Mouse (Mus musculus) kidney, embryonic 15.5 days (tissue): ENCODE data around the gene Snip1. TPM values are rescaled to one million over a fixed set of nuclear protein-coding genes. Genes with fewer than 3 reads are reported as not detected.

Experiments
- ATAC-seq: fragments of 200-750 bp; cut with Nextera tagmentation; replicated peaks from 2 replicates; pipeline ENCODE4 v1.8.0; 2017; ENCODE audit warnings: moderate TSS enrichment; ENCODE audit not compliant: low FRiP score
- H3K27ac ChIP-seq: fragments of 300-500 bp; sonication (generic); 2 replicates; pipeline ENCODE4 v1.5.1; 2015; ENCODE audit warnings: mild to moderate bottlenecking, inconsistent platforms
- H3K27me3 ChIP-seq: fragments of 300-500 bp; sonication (generic); 2 replicates; pipeline ENCODE4 v1.6.1; 2015; ENCODE audit warnings: inconsistent platforms
- H3K36me3 ChIP-seq: fragments of 300-500 bp; sonication (generic); 2 replicates; pipeline ENCODE4 v1.6.1; 2015; ENCODE audit warnings: inconsistent platforms
- H3K4me1 ChIP-seq: fragments of 300-500 bp; sonication (generic); 2 replicates; pipeline ENCODE4 v1.6.1; 2015; ENCODE audit warnings: inconsistent platforms
- H3K4me2 ChIP-seq: fragments of 300-500 bp; sonication (generic); 2 replicates; pipeline ENCODE4 v1.6.1; 2015; ENCODE audit warnings: moderate library complexity, mild to moderate bottlenecking, inconsistent platforms
- H3K4me3 ChIP-seq: fragments of 300-500 bp; sonication (generic); replicated peaks from 2 replicates; pipeline ENCODE4 v1.5.1; 2015; ENCODE audit warnings: mild to moderate bottlenecking, inconsistent platforms
- H3K9ac ChIP-seq: fragments of 300-500 bp; sonication (generic); 2 replicates; pipeline ENCODE4 v1.6.1; 2015; ENCODE audit warnings: mild to moderate bottlenecking, inconsistent platforms
- H3K9me3 ChIP-seq: fragments of 300-500 bp; sonication (generic); replicated peaks from 2 replicates; pipeline ENCODE4 v1.6.1; 2016; ENCODE audit warnings: inconsistent platforms
- WGBS: fragments of 180-500 bp; shearing (Covaris S2); methylation state at CpG from one replicate; pipeline ENCODE4 v1.1.7; 2015; ENCODE audit warnings: mixed read lengths; 5-methylcytosine and 5-hydroxymethylcytosine counted together
- polyA plus RNA-seq: library from polyadenylated mRNA; unstranded; fragments of >200 nt; fragmentation: Nextera tagmentation; extraction: Ambion mirVana; gene quantifications from 2 replicates; pipeline ENCODE4 v1.2.1, GENCODE M21; 2015

Snip1 gene
- 29.0 and 31.0 TPM in 2 replicates for polyA plus RNA-seq

- peaks cover 4% of the 10 kb centered on the region; the same call in 1 of the 2 replicates for H3K27me3 ChIP-seq
- no peaks in the 10 kb centered on the region for H3K9me3 ChIP-seq
- H3K4me3 ChIP-seq, result peak within 1 kb of the TSS; percentile 94
- peaks cover 35% of the 10 kb centered on the region for H3K36me3 ChIP-seq
- WGBS, result under 1% methylated on average over 78 of the region's 78 CpGs
- peaks cover 23% of the 10 kb centered on the region for H3K4me1 ChIP-seq
- ATAC-seq, result peak; percentile 92
- peak within 1 kb of the TSS; percentile 81 for H3K9ac ChIP-seq
- peak within 1 kb of the TSS; percentile 79 for H3K27ac ChIP-seq
- H3K4me2 ChIP-seq, result peak within 1 kb of the TSS; percentile 80
These were observed at the start of gene Snip1 for GRCm38 (mm10) chr4:125066490-125067370. Gene Snip1, plus strand, starts transcription at chr4:125066672.

GRCm38 (mm10) chr4:125017431-125017830, 49.0 kb upstream of the Snip1 start:
- ATAC-seq, result no peak
- Histone ChIP-seq H3K4me1 (no peaks in the 10 kb centered on the region), H3K36me3 (no peaks in the 10 kb centered on the region), H3K4me3 (no peak overlapping the region), H3K27ac (no peak overlapping the region), H3K9ac (no peak overlapping the region), H3K4me2 (no peak overlapping the region), H3K9me3 (no peaks in the 10 kb centered on the region), H3K27me3 (peaks cover 8% of the 10 kb centered on the region)
- WGBS, result 79% methylated on average over 11 of the region's 11 CpGs

- H3K9me3 ChIP-seq, result no peaks in the 10 kb centered on the region
- no peak for ATAC-seq
- H3K27me3 ChIP-seq, result peaks cover 3% of the 10 kb centered on the region; the same call in 1 of the 2 replicates
- no peak overlapping the region for H3K4me2 ChIP-seq
- no peak overlapping the region for H3K9ac ChIP-seq
- no peak overlapping the region for H3K27ac ChIP-seq
- no peaks in the 10 kb centered on the region for H3K36me3 ChIP-seq
- no peak overlapping the region for H3K4me3 ChIP-seq
- H3K4me1 ChIP-seq, result no peaks in the 10 kb centered on the region
- 32% methylated on average over 11 of the region's 11 CpGs for WGBS
These were observed 45.5 kb upstream of the Snip1 start for GRCm38 (mm10) chr4:125020780-125021538.

- Histone ChIP-seq H3K27ac (peak overlapping the region; percentile 14; the same call in 1 of the 2 replicates), H3K27me3 (0 out of 2 replicates have a peak, but pooled peaks cover 5% of the 10 kb centered on the region), H3K36me3 (peaks cover 14% of the 10 kb centered on the region), H3K9me3 (no peaks in the 10 kb centered on the region), H3K4me1 (peaks cover 17% of the 10 kb centered on the region), H3K9ac (peak overlapping the region; percentile 67), H3K4me3 (peak overlapping the region; percentile 61), H3K4me2 (peak overlapping the region; percentile 70)
- ATAC-seq, result peak; percentile 98
- 1% methylated on average over 50 of the region's 50 CpGs for WGBS
These were observed 36.4 kb upstream of the Snip1 start for GRCm38 (mm10) chr4:125029891-125030614.

- H3K4me1 ChIP-seq, result peaks cover 14% of the 10 kb centered on the region
- no peak overlapping the region for H3K4me2 ChIP-seq
- WGBS, result 89% methylated on average over 4 of the region's 4 CpGs
- no peak overlapping the region for H3K9ac ChIP-seq
- H3K4me3 ChIP-seq, result no peak overlapping the region
- ATAC-seq, result no peak
- no peaks in the 10 kb centered on the region for H3K27me3 ChIP-seq
- no peak overlapping the region for H3K27ac ChIP-seq
- H3K36me3 ChIP-seq, result peaks cover 48% of the 10 kb centered on the region
- no peaks in the 10 kb centered on the region for H3K9me3 ChIP-seq
These were observed 32.1 kb upstream of the Snip1 start for GRCm38 (mm10) chr4:125034341-125034740.

GRCm38 (mm10) chr4:125044454-125044853, 22.0 kb upstream of the Snip1 start:
- 84% methylated on average over 7 of the region's 7 CpGs for WGBS
- H3K27ac ChIP-seq, result no peak overlapping the region
- no peak overlapping the region for H3K4me2 ChIP-seq
- H3K4me3 ChIP-seq, result no peak overlapping the region
- H3K4me1 ChIP-seq, result no peaks in the 10 kb centered on the region
- ATAC-seq, result no peak
- no peaks in the 10 kb centered on the region for H3K9me3 ChIP-seq
- peaks cover 98% of the 10 kb centered on the region for H3K36me3 ChIP-seq
- H3K9ac ChIP-seq, result no peak overlapping the region
- no peaks in the 10 kb centered on the region for H3K27me3 ChIP-seq

- peaks cover 62% of the 10 kb centered on the region for H3K36me3 ChIP-seq
These were observed 11.1 kb upstream of the Snip1 start for GRCm38 (mm10) chr4:125055385-125055784.

GRCm38 (mm10) chr4:125056476-125056875, 10.0 kb upstream of the Snip1 start:
- H3K27ac ChIP-seq, result no peak overlapping the region
- H3K9me3 ChIP-seq, result no peaks in the 10 kb centered on the region
- no peak for ATAC-seq
- H3K9ac ChIP-seq, result no peak overlapping the region
- no peak overlapping the region for H3K4me3 ChIP-seq
- peaks cover 4% of the 10 kb centered on the region; the same call in 1 of the 2 replicates for H3K4me1 ChIP-seq
- no peak overlapping the region for H3K4me2 ChIP-seq
- no peaks in the 10 kb centered on the region for H3K27me3 ChIP-seq
- H3K36me3 ChIP-seq, result peaks cover 52% of the 10 kb centered on the region
- WGBS, result 84% methylated on average over 4 of the region's 4 CpGs

More at GRCm38 (mm10) chr4:125055385-125055784, 11.1 kb upstream of the Snip1 start:
- Histone ChIP-seq H3K4me2 (no peak overlapping the region), H3K9ac (no peak overlapping the region), H3K27ac (no peak overlapping the region), H3K4me3 (no peak overlapping the region), H3K4me1 (peaks cover 4% of the 10 kb centered on the region; the same call in 1 of the 2 replicates), H3K27me3 (no peaks in the 10 kb centered on the region), H3K9me3 (no peaks in the 10 kb centered on the region)
- WGBS, result 89% methylated on average over 9 of the region's 9 CpGs
- ATAC-seq, result no peak

GRCm38 (mm10) chr4:125057273-125057672, 9.2 kb upstream of the Snip1 start:
- Histone ChIP-seq H3K4me3 (no peak overlapping the region), H3K27me3 (no peaks in the 10 kb centered on the region), H3K9me3 (no peaks in the 10 kb centered on the region), H3K36me3 (peaks cover 44% of the 10 kb centered on the region), H3K4me1 (peaks cover 4% of the 10 kb centered on the region; the same call in 1 of the 2 replicates), H3K27ac (no peak overlapping the region), H3K9ac (no peak overlapping the region), H3K4me2 (no peak overlapping the region)
- 71% methylated on average over 3 of the region's 3 CpGs for WGBS
- no peak for ATAC-seq

- 51% methylated on average over 5 of the region's 5 CpGs for WGBS
- ATAC-seq, result no peak
- Histone ChIP-seq H3K36me3 (peaks cover 37% of the 10 kb centered on the region), H3K9me3 (no peaks in the 10 kb centered on the region), H3K27me3 (no peaks in the 10 kb centered on the region), H3K27ac (no peak overlapping the region), H3K9ac (no peak overlapping the region), H3K4me2 (no peak overlapping the region), H3K4me1 (peaks cover 4% of the 10 kb centered on the region; the same call in 1 of the 2 replicates), H3K4me3 (no peak overlapping the region)
These were observed 8.4 kb upstream of the Snip1 start for GRCm38 (mm10) chr4:125058033-125058432.

- 3% methylated on average over 8 of the region's 8 CpGs for WGBS
- H3K27ac ChIP-seq, result no peak overlapping the region
- H3K9me3 ChIP-seq, result no peaks in the 10 kb centered on the region
- peak overlapping the region; percentile 25 for H3K4me3 ChIP-seq
- peaks cover 27% of the 10 kb centered on the region for H3K36me3 ChIP-seq
- no peaks in the 10 kb centered on the region for H3K27me3 ChIP-seq
- H3K9ac ChIP-seq, result peak overlapping the region; percentile 29; the same call in 1 of the 2 replicates
- peaks cover 4% of the 10 kb centered on the region; the same call in 1 of the 2 replicates for H3K4me1 ChIP-seq
- peak overlapping the region; percentile 58 for H3K4me2 ChIP-seq
- peak; percentile 90 for ATAC-seq
These were observed 7.4 kb upstream of the Snip1 start for GRCm38 (mm10) chr4:125059025-125059424.
